Mouse (Mus musculus) adrenal gland, postnatal 14 days (tissue): ENCODE measurements around the gene Dynlrb1. TPM values are rescaled to one million over a fixed set of nuclear protein-coding genes. Genes with fewer than 3 reads are reported as not detected.

ENCODE experiments used
- DNase-seq: peaks from one replicate; pipeline ENCODE4 v3.0.0; 2021; ENCODE audit warnings: mixed read lengths
- total RNA-seq: library from RNA; stranded (reverse); gene quantifications from 2 replicates; pipeline ENCODE4 v1.2.3, GENCODE M21; 2021

Dynlrb1 gene
- total RNA-seq, 1 experiment from 2014 or later, result 369 TPM

DNA sequence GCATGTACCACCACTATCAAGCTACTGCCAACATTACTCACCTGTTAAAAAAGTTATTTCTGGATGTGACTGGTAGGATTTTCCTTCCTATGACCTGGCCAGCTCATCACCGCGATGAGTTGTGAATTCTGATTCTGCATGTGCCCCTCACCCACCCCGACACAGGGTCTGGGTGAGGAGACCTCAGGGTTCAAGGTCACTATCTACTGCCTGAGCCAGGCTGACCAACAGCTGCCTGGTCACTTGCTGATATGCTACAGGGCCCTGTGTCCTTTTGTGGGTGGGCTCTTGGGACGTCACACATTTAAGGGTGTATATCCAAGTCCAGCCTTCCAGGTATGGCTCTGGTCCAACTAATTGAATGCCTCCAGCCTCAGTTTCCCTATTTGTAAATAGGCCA, 42.8 kb downstream of the Dynlrb1 start:
- DNase-seq, result no peak

DNA sequence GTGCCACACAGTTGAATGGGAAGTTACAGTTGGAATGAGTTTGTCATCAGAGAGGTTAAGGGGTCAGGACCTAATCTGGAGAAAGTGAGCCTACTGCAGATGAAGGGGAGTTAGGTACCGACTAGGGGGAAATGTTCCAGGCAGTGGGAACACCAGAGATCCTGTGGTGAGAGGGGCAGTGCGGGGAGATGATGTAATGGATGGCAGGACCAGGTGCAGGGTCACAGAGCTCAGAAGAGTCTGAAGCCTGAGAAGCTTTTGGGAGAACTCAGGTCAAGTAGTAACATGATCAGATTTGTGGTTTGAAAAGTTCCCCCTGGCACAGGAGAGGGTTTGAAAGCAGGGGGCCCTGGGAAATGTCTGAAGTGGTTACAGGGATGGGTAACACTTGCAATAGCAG, 43.8 kb downstream of the Dynlrb1 start:
- DNase-seq, result no peak

DNA sequence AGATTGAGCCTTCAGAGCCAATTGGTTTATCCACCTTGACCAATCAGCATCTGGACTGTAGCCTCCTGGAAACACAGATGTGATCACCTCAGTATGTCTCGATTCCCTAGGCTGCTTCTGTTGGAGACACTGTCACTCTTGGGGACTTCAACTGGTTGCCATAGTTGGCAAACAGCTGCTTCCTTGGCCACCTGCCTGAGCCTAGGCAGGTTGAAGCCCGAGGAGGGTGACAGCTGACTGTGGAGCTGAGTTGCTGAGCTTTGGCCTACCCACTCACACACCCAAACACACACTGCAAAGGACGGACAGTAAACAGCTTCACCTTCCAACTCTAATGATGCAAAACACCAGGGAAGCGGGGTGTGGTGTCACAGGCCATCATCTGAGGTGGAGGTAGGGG, 47.5 kb downstream of the Dynlrb1 start:
- peak; percentile 64 for DNase-seq

DNA sequence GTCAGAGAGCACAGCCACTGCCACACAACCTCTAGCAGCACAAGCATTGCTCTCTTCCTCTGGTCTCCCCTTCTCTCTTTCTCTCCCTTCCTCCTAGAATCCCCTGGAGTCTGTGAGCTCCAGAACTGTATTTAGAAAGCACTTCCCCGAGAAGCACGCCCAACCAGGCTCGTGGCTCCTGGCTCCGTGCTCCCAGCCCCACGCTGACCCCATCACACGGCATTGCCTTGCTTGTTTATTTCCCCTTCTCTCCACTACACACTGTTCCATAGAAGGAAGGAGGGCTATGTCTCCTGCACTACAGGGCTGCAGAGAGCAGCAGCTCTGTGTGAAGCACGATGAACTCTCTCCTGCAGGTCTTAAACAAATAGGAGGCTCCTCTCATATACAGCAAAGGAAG, 48.3 kb downstream of the Dynlrb1 start:
- no peak for DNase-seq

DNA sequence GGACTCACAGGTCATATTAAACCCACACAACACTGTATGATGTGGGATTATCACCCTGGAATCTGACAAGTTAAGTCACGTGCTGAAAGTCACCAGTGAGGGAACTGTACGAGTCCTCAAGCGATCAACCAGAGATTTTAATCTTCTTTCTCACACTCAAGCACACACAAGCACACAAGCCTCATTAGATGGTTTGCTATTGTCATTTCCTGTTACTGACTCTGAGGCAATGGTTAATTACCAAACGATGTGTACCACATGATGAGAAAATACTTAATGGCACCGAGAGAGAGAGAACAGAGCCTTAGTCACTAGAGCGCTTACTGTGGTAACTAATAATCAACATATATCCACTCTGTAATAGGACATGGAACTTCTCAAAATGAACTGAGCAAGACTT, 49.4 kb downstream of the Dynlrb1 start:
- DNase-seq, result no peak

DNA sequence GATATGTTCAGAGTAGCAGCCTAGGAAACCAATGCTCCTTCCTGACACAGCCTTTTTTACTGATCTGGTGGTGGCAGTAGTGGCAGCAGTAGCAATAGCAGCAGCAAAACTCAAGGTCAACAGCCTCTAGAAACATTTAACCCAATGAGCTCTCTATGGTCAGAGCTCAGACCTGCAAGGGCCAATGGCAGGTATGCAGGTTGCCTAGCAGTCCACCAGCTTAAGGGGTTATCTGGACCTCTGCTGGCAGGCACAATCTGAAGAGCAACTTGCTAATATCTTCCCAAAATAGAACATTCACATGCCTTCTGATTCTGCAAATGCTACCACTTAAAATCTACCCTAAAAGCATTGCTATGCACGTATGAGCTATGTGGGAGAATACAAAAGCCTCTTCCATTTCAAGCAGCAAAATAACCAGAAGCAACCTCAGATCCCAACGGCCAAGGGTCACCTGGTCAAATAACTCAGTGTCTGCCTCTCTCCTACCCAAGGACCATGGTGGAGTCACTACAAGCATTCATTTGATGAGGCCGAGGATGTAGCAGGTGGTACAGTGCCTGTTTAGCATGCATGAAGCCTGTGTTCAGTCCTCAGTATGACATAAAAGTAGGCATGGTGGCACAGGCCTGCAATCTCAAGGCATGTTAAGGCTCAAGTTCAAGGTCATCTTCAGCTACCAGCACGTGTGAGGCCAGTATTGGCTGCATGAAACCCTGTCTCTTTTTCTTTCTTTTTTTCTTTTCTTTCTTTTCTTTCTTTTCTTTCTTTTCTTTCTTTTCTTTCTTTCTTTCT, 51.3 kb downstream of the Dynlrb1 start:
- DNase-seq, result no peak

DNA sequence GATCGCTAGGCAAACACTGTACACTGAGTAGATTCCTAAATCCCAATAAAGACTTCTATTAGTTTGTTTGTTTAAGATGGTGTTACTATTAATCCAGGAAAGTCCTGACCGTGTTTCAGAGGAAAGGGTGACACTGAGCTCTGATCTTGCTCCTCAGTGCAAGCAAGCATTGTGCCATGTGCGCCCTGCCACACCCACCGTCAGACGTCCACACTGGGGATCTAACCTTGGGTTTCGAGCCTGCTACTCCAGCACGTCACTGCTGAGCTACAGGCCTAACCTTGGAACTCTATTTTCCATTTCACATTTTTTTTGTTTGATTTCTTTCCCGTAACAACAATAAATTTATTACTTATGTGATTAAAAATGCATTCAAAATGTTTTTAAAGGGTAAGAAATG, 53.7 kb downstream of the Dynlrb1 start:
- peak; percentile 40 for DNase-seq

DNA sequence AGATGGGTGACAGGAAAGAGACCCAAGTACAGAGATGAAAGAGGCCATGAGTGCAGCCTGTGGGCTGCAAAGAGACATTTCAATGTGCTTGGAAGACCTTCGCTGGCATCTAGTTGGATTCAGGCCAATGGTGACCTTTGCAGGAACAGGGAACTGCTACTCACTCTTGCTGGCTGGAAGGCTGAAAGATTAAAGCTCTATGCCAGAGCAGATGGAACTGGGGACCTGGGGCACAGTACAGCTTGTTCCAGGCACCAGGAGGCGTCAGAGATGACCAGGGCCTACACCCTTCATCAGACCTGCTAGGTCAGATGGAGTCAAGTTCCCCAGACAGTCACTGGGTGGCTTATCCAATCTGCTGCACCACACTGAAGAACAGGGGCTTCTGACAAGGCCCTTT, 57.0 kb downstream of the Dynlrb1 start:
- DNase-seq, result peak; percentile 89

DNA sequence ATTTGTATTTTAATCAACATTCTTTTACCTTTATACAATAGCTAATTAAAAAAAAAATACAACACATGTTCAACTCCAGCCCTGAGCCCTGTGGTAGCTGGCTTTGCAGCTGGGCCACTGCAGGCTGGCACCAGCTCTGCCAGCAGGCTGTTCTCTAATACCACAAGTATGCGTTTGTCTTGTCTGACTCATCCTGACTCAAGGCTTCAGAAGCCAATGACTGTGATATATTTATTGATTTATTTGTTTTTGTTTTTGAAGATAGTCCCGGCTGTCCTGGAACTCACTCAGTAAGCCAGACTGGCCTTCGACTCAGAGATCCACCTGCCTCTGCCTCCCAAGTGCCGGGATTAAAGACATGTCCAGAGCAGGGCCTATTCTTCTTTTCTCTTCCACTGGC, 57.6 kb downstream of the Dynlrb1 start:
- DNase-seq, result peak; percentile 69

DNA sequence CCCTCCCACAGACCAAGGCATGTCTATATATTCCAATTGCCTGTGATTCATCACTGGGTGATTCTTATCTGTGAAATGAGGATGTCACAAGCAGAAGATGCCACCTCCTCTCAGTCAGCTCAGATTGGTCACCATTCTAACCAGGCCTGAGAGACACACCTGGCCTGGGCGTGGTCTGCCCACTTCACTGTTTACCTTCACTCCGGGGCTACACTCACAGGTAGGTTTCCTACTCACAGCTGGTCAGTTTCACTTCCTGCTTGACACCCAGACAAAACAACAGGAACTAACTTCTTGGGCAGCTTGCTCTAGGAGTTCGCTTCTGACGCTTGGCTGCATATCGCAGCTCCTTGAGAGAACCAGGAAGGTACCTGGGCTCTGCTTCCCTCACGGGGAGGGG, 59.1 kb downstream of the Dynlrb1 start:
- DNase-seq, result no peak

DNA sequence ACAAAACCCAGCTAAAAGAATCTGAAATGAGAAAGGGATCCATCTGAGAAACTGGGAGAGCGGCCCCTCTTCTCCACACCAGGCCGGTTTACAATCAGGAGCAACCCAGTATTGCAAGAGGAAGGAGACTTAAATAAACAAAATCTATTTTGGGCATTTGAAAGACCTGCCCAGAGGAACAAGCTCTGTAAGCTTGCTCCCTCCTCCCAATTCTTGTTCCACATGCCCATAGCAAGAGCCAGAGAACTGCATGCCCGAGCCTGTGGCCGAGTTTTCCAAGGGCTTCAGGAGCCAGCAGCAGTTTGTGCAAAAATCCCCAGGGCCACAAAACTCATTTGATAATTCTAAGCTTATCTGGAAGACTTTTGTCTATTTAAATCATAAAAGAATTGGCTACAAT, 63.2 kb downstream of the Dynlrb1 start:
- DNase-seq, result peak; percentile 43

Other genes starting within 250 kb of the Dynlrb1 start
- gene Gm14226, start 218.3 kb upstream of the Dynlrb1 start, total RNA-seq, result 29.0 and 33.1 TPM in 2 replicates
- gene Ahcy, start 162.0 kb upstream of the Dynlrb1 start, total RNA-seq, result 60.2 and 130 TPM in 2 replicates
- 49.8 and 51.3 TPM in 2 replicates for gene Itch, start 103.0 kb upstream of the Dynlrb1 start, total RNA-seq
- 575 and 582 TPM in 2 replicates for gene Map1lc3a, start 39.8 kb downstream of the Dynlrb1 start, total RNA-seq
- gene Pigu, start 120.9 kb downstream of the Dynlrb1 start, total RNA-seq, result 28.2 and 36.1 TPM in 2 replicates
- gene Trp53inp2, start 144.5 kb downstream of the Dynlrb1 start, total RNA-seq, result 278 and 345 TPM in 2 replicates
- gene Ncoa6, start 237.4 kb downstream of the Dynlrb1 start, total RNA-seq, result 39.5 and 43.5 TPM in 2 replicates